Mouse (Mus musculus): ENCODE results near the gene Stx18. TPM values are rescaled to one million over a fixed set of nuclear protein-coding genes. Genes with fewer than 3 reads are reported as not detected.

The Stx18 gene
- total and polyA plus RNA-seq, 3 experiments: 26.3 to 35.8 (median 29.4) TPM

- dilution Hi-C loops (cut with MboI; ENCODE audit: extremely low pct_ligation_motif_present, extremely low pct_unique_long_range_greater_than_20kb, low sequenced_read_pairs): no loop called here
Measured at GRCm38 (mm10) chr5:38061051-38061450, 22.5 kb downstream of the Stx18 start.

DNA sequence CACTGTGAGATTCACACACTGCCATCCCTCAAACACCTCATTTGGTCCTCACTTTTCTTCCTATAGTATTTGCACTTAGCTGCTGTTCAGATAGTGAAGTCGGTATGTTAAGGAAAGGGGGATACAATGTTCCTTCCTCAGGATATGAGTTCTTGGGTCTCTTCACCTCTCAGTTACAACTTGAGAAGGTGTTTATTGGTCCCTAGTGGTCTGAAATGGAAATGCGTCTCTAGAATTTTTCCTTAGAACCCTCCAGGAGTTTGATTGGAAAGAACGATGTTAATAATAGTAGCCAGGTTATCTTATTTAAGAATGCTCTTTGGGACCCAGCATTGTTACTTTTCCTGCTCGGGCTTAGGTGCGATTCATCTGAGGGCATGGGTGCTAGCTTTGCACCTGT lies 24.2 kb downstream of the Stx18 start:
- Histone ChIP-seq H3K4me3 (replicated peaks in 1 of 3; ENCODE audit: low read depth in 2 of 3, low read length in 2 of 3, poor library complexity in 1 of 3) (no peak overlapping the region), H3K79me2 (replicated peaks; ENCODE audit: control insufficient read depth, extremely low read depth, insufficient read depth, poor library complexity, severe bottlenecking) (no peaks in the 10 kb centered on the region; the same call in 1 of the 2 replicates), H3K27me3 (replicated peaks) (no peaks in the 10 kb centered on the region), H3K4me2 (ENCODE audit: insufficient read depth, low read depth, poor library complexity, severe bottlenecking) (no peak overlapping the region), H3K4me1 (ENCODE audit: control insufficient read depth in 1 of 2, insufficient read depth in 2 of 2) (no peaks in the 10 kb centered on the region), H3K9me3 (replicated peaks; ENCODE audit: low read length) (no peaks in the 10 kb centered on the region), H3K36me3 (replicated peaks in 1 of 2; ENCODE audit: control insufficient read depth in 1 of 2, insufficient read depth in 1 of 2, low read length in 1 of 2) (peaks cover 0 to 4% of the 10 kb centered on the region in 2 experiments), H3K27ac (ENCODE audit: insufficient read depth, low read depth) (no peak overlapping the region), H3K9ac (ENCODE audit: insufficient read depth, low read depth) (no peak overlapping the region)
- peak; percentile 9 for DNase-seq (ENCODE audit: extremely low read depth)
- dilution Hi-C loops (cut with MboI; ENCODE audit: extremely low pct_ligation_motif_present, extremely low pct_unique_long_range_greater_than_20kb, low sequenced_read_pairs) (no loop called here), in situ Hi-C loops (cut with MboI; ENCODE audit: low pct_ligation_motif_present, low pct_unique_long_range_greater_than_20kb, low sequenced_read_pairs) (no loop called here)
- TF ChIP-seq RAD21 (IDR thresholded peaks at IDR 0.05; ENCODE audit: low read depth, low read length) (peak; percentile 32), CTCF (conservative IDR thresholded peaks at IDR 0.05 in 1 of 2, IDR thresholded peaks at IDR 0.05 in 1 of 2; ENCODE audit: low read depth in 2 of 2, low read length in 2 of 2) (peak; percentile 47 to 52; a peak in 3 of 4 replicates), TBP (conservative IDR thresholded peaks at IDR 0.05; ENCODE audit: low read depth, low read length) (no peak), MAFK (IDR thresholded peaks at IDR 0.05; ENCODE audit: insufficient replicate concordance, low read length) (no peak)

More at GRCm38 (mm10) chr5:38061051-38061450, 22.5 kb downstream of the Stx18 start:
- H3K4me2 ChIP-seq (ENCODE audit: insufficient read depth, low read depth, poor library complexity, severe bottlenecking): no peak overlapping the region
- H3K27ac ChIP-seq (ENCODE audit: insufficient read depth, low read depth): no peak overlapping the region
- H3K9ac ChIP-seq (ENCODE audit: insufficient read depth, low read depth): no peak overlapping the region
- H3K79me2 ChIP-seq (replicated peaks; ENCODE audit: control insufficient read depth, extremely low read depth, insufficient read depth, poor library complexity, severe bottlenecking): no peaks in the 10 kb centered on the region; the same call in 1 of the 2 replicates
- H3K36me3 ChIP-seq (replicated peaks in 1 of 2; ENCODE audit: control insufficient read depth in 1 of 2, insufficient read depth in 1 of 2, low read length in 1 of 2): peaks cover 0 to 10% of the 10 kb centered on the region in 2 experiments
- H3K4me3 ChIP-seq (replicated peaks in 1 of 3; ENCODE audit: low read depth in 2 of 3, low read length in 2 of 3, poor library complexity in 1 of 3): no peak overlapping the region
- no peaks in the 10 kb centered on the region for H3K4me1 ChIP-seq (ENCODE audit: control insufficient read depth in 1 of 2, insufficient read depth in 2 of 2)
- in situ Hi-C loops (cut with MboI; ENCODE audit: low pct_ligation_motif_present, low pct_unique_long_range_greater_than_20kb, low sequenced_read_pairs): no loop called here
- H3K9me3 ChIP-seq (replicated peaks; ENCODE audit: low read length): no peaks in the 10 kb centered on the region
- no peaks in the 10 kb centered on the region for H3K27me3 ChIP-seq (replicated peaks)
- no peak for TF ChIP-seq SMC3 (IDR thresholded peaks at IDR 0.05; ENCODE audit: low read depth, low read length)
- no peak for TF ChIP-seq MAZ (IDR thresholded peaks at IDR 0.05; ENCODE audit: low read depth, low read length)
- no peak for TF ChIP-seq POLR2A (IDR thresholded peaks at IDR 0.05; ENCODE audit: low read depth, low read length)
- no peak for TF ChIP-seq TBP (conservative IDR thresholded peaks at IDR 0.05; ENCODE audit: low read depth, low read length)
- no peak for TF ChIP-seq PAX5 (IDR thresholded peaks at IDR 0.05; ENCODE audit: low read length)
- no peak for TF ChIP-seq HCFC1 (IDR thresholded peaks at IDR 0.05; ENCODE audit: low read depth, low read length)
- TF ChIP-seq BHLHE40 (IDR thresholded peaks at IDR 0.05; ENCODE audit: low read depth, low read length): no peak
- no peak for TF ChIP-seq USF2 (conservative IDR thresholded peaks at IDR 0.05; ENCODE audit: low read depth, low read length)
- no peak for TF ChIP-seq GABPA (IDR thresholded peaks at IDR 0.05; ENCODE audit: insufficient replicate concordance, low read depth, low read length)
- TF ChIP-seq JUND (conservative IDR thresholded peaks at IDR 0.05; ENCODE audit: low read depth, low read length): no peak
- TF ChIP-seq E2F4 (IDR thresholded peaks at IDR 0.05; ENCODE audit: insufficient replicate concordance, low read depth, low read length): no peak
- no peak for TF ChIP-seq RCOR1 (conservative IDR thresholded peaks at IDR 0.05; ENCODE audit: low read depth, low read length)
- TF ChIP-seq MXI1 (IDR thresholded peaks at IDR 0.05; ENCODE audit: low read depth, low read length): no peak
- no peak for DNase-seq (ENCODE audit: extremely low read depth)

All from CH12.LX (cell line).